Mouse (Mus musculus) MN1 (cell line): ENCODE measurements around the gene Ppp4c.
A peak's percentile ranks its signal among the peaks of the same experiment; 100 is the strongest.

Experiments
- DNase-seq: peaks from one replicate; pipeline ENCODE4 v3.0.0-alpha.2; 2016; ENCODE audit warnings: low spot score

The Ppp4c gene

GRCm38 (mm10) chr7:126791851-126792720 is at the start of gene Ppp4c:
Ppp4c (minus strand) TSS chr7:126792496.
- DNase-seq: peak; percentile 99

- no peak for DNase-seq
Observed at GRCm38 (mm10) chr7:126833294-126833693, 41.0 kb upstream of the Ppp4c start.

DNA sequence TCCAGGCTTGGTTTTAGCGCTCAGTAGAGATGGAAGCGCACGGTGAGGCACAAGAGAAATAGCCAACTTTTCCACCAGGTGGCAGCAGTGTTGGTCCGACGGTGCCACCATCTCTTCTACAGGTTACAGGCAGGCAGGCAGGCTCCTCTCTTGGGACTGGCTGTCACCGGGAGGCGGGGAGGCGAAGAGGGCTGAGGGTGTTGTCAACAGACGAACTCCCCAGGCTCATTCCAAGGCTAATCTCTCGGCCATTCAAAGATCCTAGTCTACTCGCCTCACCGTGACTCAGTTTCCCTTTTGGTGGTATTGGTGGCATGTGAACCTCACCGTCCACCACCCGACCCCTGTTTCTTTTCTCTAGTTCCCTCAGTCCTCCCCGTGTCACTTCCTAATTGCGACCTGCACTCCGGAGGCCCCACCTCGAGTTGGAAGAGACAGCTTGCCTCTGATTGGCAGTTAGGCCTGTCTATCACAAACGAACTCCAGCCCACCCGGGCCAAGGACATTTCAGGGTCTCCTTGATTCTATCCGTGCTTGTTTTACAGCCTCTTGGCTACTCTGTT is 39.8 kb upstream of the Ppp4c start:
- peak; percentile 90 for DNase-seq

DNA sequence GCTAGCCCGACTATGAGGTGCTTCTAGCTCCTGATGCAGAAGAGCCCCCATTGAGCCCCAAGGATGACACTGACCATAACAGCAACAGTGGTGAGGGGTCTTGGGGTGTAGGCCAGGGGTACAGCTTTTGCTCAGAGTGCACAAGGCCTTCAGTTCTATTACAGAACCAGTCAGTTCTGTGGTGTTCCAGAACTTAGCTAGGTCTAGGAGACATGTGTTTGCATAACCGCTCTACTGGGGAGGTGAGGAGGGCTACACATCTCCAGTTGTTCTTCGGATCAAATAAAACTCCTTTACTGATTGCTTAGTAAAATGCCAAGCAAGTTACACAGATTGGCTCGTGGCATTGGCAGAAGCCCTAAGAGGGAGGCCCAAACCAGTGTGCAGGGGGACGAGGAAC is 39.2 kb upstream of the Ppp4c start, which contains the start of gene 4930451I11Rik:
Gene 4930451I11Rik (minus strand): TSS at position 101 of the 400 bp plus-strand sequence.
- DNase-seq: no peak

DNA sequence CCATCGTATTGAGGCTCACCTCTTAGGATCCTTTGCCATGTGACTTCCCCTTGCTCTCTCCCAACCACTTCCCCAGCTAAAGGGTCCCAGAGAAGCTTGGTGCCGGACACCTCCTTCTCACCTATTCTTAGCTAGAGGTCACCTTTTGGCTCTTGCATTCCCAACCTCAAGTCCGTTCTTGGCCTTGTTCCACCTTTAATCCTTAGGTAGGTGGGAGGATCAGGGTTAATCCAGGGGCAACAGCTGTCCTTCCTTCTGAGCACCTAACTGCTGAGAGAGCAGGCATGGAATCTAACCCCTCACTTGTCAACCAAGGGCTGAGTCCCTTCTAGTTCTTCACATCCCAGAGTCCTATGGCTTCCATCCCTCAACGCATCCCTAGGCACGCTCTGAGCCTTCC is 33.7 kb upstream of the Ppp4c start:
- no peak for DNase-seq

GRCm38 (mm10) chr7:126825403-126825802 is 33.1 kb upstream of the Ppp4c start:
- no peak for DNase-seq

- DNase-seq: no peak
Observed at GRCm38 (mm10) chr7:126823940-126824339, 31.6 kb upstream of the Ppp4c start.

DNA sequence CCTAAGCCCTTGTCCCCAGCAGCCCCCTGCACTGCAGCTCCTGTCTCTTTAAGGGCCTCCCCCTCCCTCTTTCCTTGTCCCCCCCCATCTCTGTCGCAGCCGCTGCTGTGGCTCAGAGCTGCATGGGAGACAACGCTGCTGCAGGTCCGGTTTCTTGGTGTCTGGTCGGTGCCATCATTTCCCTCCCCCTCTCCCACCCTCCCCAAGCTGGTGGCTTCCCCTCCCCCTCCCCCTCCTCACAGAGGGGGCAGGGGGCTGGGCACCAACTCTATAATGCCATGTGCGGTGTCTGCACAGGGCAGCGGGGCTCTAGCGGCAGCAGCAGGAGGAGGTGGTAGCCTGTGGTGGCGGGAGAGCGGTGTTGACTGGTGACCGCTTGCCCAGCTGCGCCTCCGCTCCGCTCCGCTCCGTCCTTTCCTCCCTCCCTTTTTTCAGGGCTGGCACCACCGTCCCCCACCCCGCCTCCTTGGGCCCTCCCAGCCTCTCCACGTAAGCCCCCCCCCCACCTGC is 31.0 kb upstream of the Ppp4c start:
- peak; percentile 53 for DNase-seq

- DNase-seq: no peak
Observed at GRCm38 (mm10) chr7:126822741-126823140, 30.4 kb upstream of the Ppp4c start.

GRCm38 (mm10) chr7:126821835-126822511 is 29.7 kb upstream of the Ppp4c start:
- peak; percentile 88 for DNase-seq

- no peak for DNase-seq
Observed at GRCm38 (mm10) chr7:126818818-126819217, 26.5 kb upstream of the Ppp4c start.

DNA sequence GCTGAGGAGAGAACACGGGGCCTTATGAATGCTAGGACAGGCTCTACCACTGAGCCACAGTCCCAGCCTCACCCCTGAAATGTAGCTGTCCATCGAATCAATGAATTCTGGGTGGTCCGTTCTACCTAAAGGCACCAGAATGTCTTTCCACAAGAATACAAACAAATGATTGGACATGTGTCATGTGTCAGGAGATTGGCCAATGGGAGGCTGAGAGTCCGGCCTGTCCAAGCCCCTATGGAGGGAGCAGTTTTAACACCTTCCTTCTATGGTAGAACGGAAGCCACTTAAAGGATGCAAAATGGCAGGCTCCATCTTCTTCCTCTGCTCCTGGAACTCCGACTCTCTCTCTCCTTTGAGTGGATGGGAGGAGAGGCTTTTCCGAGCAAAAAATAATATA is 25.3 kb upstream of the Ppp4c start:
- no peak for DNase-seq

- DNase-seq: no peak
Observed at GRCm38 (mm10) chr7:126816494-126816893, 24.2 kb upstream of the Ppp4c start.

DNA sequence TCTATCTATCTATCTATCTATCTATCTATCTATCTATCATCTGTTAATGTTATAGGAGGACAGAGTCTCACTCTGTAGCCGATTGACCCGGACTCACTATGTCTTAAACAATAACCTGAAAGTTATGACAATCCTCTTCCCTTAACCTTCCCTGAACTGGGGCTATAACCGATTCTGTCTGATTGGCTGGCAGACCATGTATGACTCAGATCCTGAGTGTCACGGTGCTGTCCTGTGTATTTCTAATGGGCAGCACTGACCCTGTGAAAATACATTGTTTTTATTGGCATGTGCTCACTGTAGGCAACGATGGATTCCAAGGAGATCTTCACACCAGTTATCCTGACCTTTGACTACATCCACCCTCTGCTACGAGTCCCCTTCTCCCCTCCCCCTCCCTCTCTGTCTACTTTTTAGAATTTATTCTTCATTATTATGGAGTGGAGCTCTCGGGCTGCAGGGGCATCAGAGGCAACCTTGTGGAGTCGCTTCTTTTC is 23.5 kb upstream of the Ppp4c start:
- peak; percentile 42 for DNase-seq

DNA sequence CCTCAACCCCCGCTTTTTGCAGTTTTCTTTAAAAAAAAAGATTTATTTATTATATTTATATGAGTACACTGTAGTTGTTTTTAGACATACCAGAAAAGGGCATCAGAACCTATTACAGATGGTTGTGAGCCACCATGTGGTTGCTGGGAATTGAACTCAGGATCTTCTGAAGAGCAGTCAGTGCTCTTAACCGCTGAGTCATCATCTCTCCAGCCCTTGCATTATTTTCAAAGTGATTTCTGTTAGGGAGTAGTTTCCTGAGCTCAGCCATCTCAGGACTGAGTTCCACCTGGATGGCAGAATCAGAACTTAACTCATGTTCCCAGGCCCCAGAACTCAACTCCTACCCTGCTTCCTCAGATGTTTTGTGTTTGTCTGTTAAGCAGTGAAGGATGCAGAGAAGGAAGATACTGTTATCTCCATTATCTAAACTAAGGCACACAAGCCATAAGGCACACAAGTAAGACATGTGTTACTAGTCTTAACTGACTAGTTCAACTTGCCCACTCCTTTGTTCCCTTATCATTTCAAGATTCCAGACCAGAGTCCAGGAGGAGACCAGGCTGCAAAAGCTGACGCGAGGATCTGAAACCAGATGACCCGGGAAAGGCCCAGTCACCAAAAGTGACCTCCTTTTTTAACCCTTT is 17.6 kb upstream of the Ppp4c start:
- no peak for DNase-seq

DNA sequence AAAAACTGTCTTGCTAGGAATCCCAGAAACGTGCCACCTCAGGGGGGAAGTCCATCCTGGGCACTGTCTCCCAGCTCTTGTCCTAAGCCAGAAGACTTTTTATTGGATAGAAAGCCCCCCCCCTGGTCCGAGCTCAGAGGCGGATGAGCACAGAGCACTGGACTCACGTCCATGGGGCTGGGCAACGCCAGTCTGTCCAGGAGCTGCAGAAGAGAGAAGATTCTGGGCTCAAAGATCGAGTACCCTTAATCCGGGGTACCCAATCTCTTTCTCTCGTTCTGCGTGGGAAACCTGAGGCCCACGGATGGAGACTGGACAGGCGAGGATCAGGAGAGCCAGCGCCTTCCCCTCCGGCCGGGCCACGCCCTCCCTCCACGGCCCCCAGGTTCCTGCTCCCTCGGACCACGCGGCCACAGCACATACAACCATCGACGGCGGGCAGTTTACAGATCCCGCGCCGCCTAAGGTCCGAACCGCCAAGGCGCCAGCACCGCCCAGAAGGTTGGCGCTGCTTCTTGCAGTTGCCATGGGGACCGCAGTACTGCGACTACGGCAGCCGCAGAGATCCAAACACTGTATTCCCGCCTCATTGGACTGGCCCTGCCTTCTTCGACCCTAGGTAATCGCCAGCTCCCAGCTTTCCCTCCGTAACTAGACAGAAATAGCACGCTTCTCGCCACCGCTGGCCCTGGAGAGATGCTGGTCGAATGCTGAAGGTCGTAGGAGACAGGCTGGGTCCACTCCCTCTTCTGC is 16.6 kb upstream of the Ppp4c start:
- DNase-seq: peak; percentile 94

GRCm38 (mm10) chr7:126807405-126807804 is 15.1 kb upstream of the Ppp4c start:
- DNase-seq: peak; percentile 57

DNA sequence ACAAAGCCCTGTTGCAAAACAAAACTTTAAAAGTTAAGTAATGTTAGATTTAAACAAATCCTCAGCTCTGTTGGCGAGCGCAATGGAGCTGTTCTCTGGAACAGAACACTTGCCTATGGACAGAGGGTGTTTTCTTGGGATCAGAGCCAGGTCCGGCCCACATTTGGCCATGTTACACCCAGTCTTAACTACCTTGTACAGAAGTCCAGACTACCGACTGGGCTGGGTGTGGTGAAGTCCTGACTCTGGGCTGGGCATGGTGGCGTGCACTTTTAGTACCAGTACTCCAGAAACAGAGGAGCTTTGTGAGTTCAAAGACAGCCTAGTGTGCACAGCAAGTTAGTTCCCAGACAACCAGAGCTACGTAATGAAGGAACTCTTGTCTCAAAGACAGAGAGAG is 14.7 kb upstream of the Ppp4c start:
- DNase-seq: peak; percentile 74

DNA sequence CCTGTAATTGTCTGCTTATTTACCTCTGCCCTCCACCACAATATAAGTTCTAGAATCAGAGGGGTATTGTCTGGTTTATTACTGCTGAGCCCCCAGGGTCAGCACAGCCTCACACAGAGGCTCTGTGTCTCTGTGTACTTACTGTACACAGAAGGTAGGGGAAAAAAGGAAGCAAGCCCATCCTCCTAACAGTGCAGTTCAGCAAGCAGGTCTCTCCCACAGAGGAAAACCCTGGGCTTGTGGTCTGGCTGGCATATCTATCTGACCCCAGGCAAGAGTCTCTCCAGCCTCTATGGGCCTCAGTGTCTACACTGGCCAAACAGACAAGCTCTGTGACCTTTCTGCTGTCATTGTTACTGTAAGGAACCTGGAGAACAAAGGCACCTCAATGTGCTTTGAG is 11.5 kb upstream of the Ppp4c start:
- DNase-seq: no peak

GRCm38 (mm10) chr7:126803181-126803580 is 10.9 kb upstream of the Ppp4c start:
- peak; percentile 68 for DNase-seq
